9 mouse cellular contexts compared by ENCODE assay signal in genomic region chr12:88709223-88709622, GRCm38 (mm10). TPM values are rescaled to one million over a fixed set of nuclear protein-coding genes. Genes with fewer than 3 reads are reported as not detected.
DNase-seq lines count a peak whose midpoint lies in the region; ATAC-seq lines count a peak whose summit lies in the region.
"Had no signal": no experiment of that assay in that cellular context is flagged by ENCODE, and none has a peak within 500 bp of the region (broad histone marks: within the 10 kb centered on the region; RNA-seq: fewer than 3 reads in every experiment).

No protein-coding gene starts in this region.

- no peak overlapping the region for H3K4me2 ChIP-seq in midbrain, embryonic 12.5 days (replicated peaks)

- no peak overlapping the region for H3K9ac ChIP-seq in midbrain, embryonic 12.5 days (replicated peaks)

- no peak overlapping the region for H3K4me3 ChIP-seq in midbrain, embryonic 12.5 days

- peak; percentile 51 for DNase-seq in urinary bladder, postnatal 14 days (ENCODE audit: low spot score)
- no peak for DNase-seq in urinary bladder, adult 2 months (ENCODE audit: low spot score)
- peak; percentile 29 to 66 for DNase-seq in cerebellum, postnatal 4 days (ENCODE audit: low spot score in 2 of 2)
- peak; percentile 50 to 71 for DNase-seq in heart, postnatal 10 days
- DNase-seq in kidney, postnatal 14 days: peak; percentile 64
- peak; percentile 14 for DNase-seq in urinary bladder, postnatal 36 days (ENCODE audit: low spot score in 2 of 2)
- no peak for DNase-seq in adipocyte (ENCODE audit: low spot score)

- peaks cover 8% of the 10 kb centered on the region for H3K4me1 ChIP-seq in midbrain, embryonic 12.5 days

- no peaks in the 10 kb centered on the region for H3K9me3 ChIP-seq in midbrain, embryonic 12.5 days

- H3K27ac ChIP-seq in midbrain, embryonic 12.5 days (replicated peaks): no peak overlapping the region

- no peaks in the 10 kb centered on the region for H3K27me3 ChIP-seq in midbrain, embryonic 12.5 days

- WGBS in midbrain, embryonic 12.5 days: 6% methylated on average over 11 of the region's 11 CpGs

- intact Hi-C loops in heart, postnatal 10 days (cut with DNase I): loop anchor here (5.0 to 10.0 kb wide), 2 partner anchors 398 to 596 kb away; no protein-coding TSS in a partner anchor

- H3K36me3 ChIP-seq in midbrain, embryonic 12.5 days: no peaks in the 10 kb centered on the region

- peak; percentile 93 for ATAC-seq in midbrain, embryonic 12.5 days (ENCODE audit: low FRiP score, low read depth)

RNA-seq across cellular contexts. Expression of gene Nrxn3, which starts 13.5 kb away (rescaled TPM):
- polyA plus RNA-seq in urinary bladder, adult 2 months (2012; rRNA removed): 0.28 TPM in 2 replicates
- total RNA-seq in heart, postnatal 10 days (2021): under 1 TPM; 0.60 to 0.67 TPM
- polyA plus RNA-seq in midbrain, embryonic 12.5 days (2016; fragmentation: Nextera tagmentation; extraction: Ambion mirVana): 42.5 and 47.3 TPM in 2 replicates
- polyA plus RNA-seq: spleen, adult 2 months had no signal

Comparison
In these comparisons a context has a peak if more than half of its experiments do, and no peak if none do; other contexts are left out.
1. DNase-seq: peak in urinary bladder, postnatal 14 days (single experiment), cerebellum, postnatal 4 days (2 of 2), heart, postnatal 10 days (2 of 2), kidney, postnatal 14 days (single experiment) and urinary bladder, postnatal 36 days (2 of 2); none in urinary bladder, adult 2 months (single experiment) and adipocyte (single experiment).
2. RNA of gene Nrxn3, which starts 13.5 kb away (polyA plus RNA-seq): 42.5 to 47.3 TPM in midbrain, embryonic 12.5 days; 0.28 TPM in urinary bladder, adult 2 months; every median in the first group is over 10 times any median in the second.